Mouse (Mus musculus) midbrain, embryonic 15.5 days (tissue): Measurements from ENCODE around the gene Ifna12. TPM values are rescaled to one million over a fixed set of nuclear protein-coding genes. Genes with fewer than 3 reads are reported as not detected.

Source experiments
- polyA plus RNA-seq: library from polyadenylated mRNA; unstranded; fragments of >200 nt; fragmentation: Nextera tagmentation; extraction: Ambion mirVana; gene quantifications from 2 replicates; pipeline ENCODE4 v1.2.1, GENCODE M21; 2015

The Ifna12 gene
- polyA plus RNA-seq, 1 experiment from 2014 or later: not detected

Other genes with a start within 250 kb of the Ifna12 start
- gene Hacd4, start 164.4 kb downstream of the Ifna12 start, polyA plus RNA-seq: 3.9 TPM in 2 replicates
- not detected in 2 replicates for gene Ifnb1, start 80.6 kb downstream of the Ifna12 start, polyA plus RNA-seq
- not detected in 2 replicates for gene Ifna15, start 45.1 kb downstream of the Ifna12 start, polyA plus RNA-seq
- gene Ifna14, start 31.6 kb downstream of the Ifna12 start, polyA plus RNA-seq: not detected in 2 replicates
- gene Ifna9, start 11.0 kb downstream of the Ifna12 start, polyA plus RNA-seq: not detected in 2 replicates
- gene C87499, start 31.0 kb upstream of the Ifna12 start, polyA plus RNA-seq: not detected in 2 replicates
- gene Ifna13, start 41.1 kb upstream of the Ifna12 start, polyA plus RNA-seq: not detected in 2 replicates
- not detected in 2 replicates for gene Ifna16, start 73.5 kb upstream of the Ifna12 start, polyA plus RNA-seq
- not detected in 2 replicates for gene Ifna2, start 80.5 kb upstream of the Ifna12 start, polyA plus RNA-seq
- not detected in 2 replicates for gene Ifnab, start 88.0 kb upstream of the Ifna12 start, polyA plus RNA-seq
- gene Gm26566, start 118.4 kb upstream of the Ifna12 start, polyA plus RNA-seq: 1.2 and 1.6 TPM in 2 replicates
- 112 and 117 TPM in 2 replicates for gene Klhl9, start 119.1 kb upstream of the Ifna12 start, polyA plus RNA-seq
- gene Gm13271, start 151.5 kb upstream of the Ifna12 start, polyA plus RNA-seq: not detected in 2 replicates
- gene Gm13283, start 156.7 kb upstream of the Ifna12 start, polyA plus RNA-seq: not detected in 2 replicates
- not detected in 2 replicates for gene Gm13290, start 170.5 kb upstream of the Ifna12 start, polyA plus RNA-seq
- not detected in 2 replicates for gene Gm13289, start 173.5 kb upstream of the Ifna12 start, polyA plus RNA-seq
- gene Gm13272, start 176.5 kb upstream of the Ifna12 start, polyA plus RNA-seq: not detected in 2 replicates
- gene Ifnz, start 178.8 kb upstream of the Ifna12 start, polyA plus RNA-seq: 0.14 and 0.17 TPM in 2 replicates
- not detected in 2 replicates for gene Gm13276, start 182.3 kb upstream of the Ifna12 start, polyA plus RNA-seq
- not detected in 2 replicates for gene Gm13277, start 185.3 kb upstream of the Ifna12 start, polyA plus RNA-seq
- gene Gm13278, start 188.2 kb upstream of the Ifna12 start, polyA plus RNA-seq: not detected in 2 replicates
- not detected in 2 replicates for gene Gm13275, start 191.1 kb upstream of the Ifna12 start, polyA plus RNA-seq
- not detected in 2 replicates for gene Gm13279, start 194.0 kb upstream of the Ifna12 start, polyA plus RNA-seq
- not detected in 2 replicates for gene Gm13285, start 196.3 kb upstream of the Ifna12 start, polyA plus RNA-seq
- not detected in 2 replicates for gene Gm13287, start 199.9 kb upstream of the Ifna12 start, polyA plus RNA-seq
- not detected in 2 replicates for gene Gm13288, start 202.2 kb upstream of the Ifna12 start, polyA plus RNA-seq
- not detected in 2 replicates for gene Ifna7, start 212.9 kb upstream of the Ifna12 start, polyA plus RNA-seq
- not detected in 2 replicates for gene Ifna11, start 216.6 kb upstream of the Ifna12 start, polyA plus RNA-seq
- not detected in 2 replicates for gene Ifna6, start 224.0 kb upstream of the Ifna12 start, polyA plus RNA-seq
- gene Ifna5, start 232.1 kb upstream of the Ifna12 start, polyA plus RNA-seq: not detected in 2 replicates
- not detected in 2 replicates for gene Ifna4, start 238.5 kb upstream of the Ifna12 start, polyA plus RNA-seq
- gene Ifna1, start 246.7 kb upstream of the Ifna12 start, polyA plus RNA-seq: not detected in 2 replicates